Mouse (Mus musculus) hindbrain, postnatal 0 days (tissue): ENCODE data around the gene Zfand3. TPM values are rescaled to one million over a fixed set of nuclear protein-coding genes. Genes with fewer than 3 reads are reported as not detected.

Experiments used
- ATAC-seq: fragments of 200-750 bp; cut with Nextera tagmentation; 2 replicates; pipeline ENCODE4 v1.8.0; 2017; ENCODE audit warnings: mild to moderate bottlenecking, moderate TSS enrichment, moderate library complexity
- DNase-seq: peaks from one replicate; pipeline ENCODE4 v3.0.0-alpha.2; 2015; ENCODE audit warnings: low spot score
- H3K27ac ChIP-seq: fragments of 300-500 bp; sonication (generic); 2 replicates; pipeline ENCODE4 v1.5.1; 2014; ENCODE audit warnings: mild to moderate bottlenecking
- H3K27me3 ChIP-seq: fragments of 300-500 bp; sonication (generic); 2 replicates; pipeline ENCODE4 v1.6.1; 2014; ENCODE audit warnings: low read length, mixed read lengths; ENCODE audit not compliant: insufficient read depth
- H3K36me3 ChIP-seq: fragments of 300-500 bp; sonication (generic); 2 replicates; pipeline ENCODE4 v1.6.1; 2014; ENCODE audit warnings: low read length, mixed read lengths; ENCODE audit not compliant: insufficient read depth
- H3K4me1 ChIP-seq: fragments of 300-500 bp; sonication (generic); 2 replicates; pipeline ENCODE4 v1.6.1; 2014; ENCODE audit warnings: antibody characterized with exemption, low read length, mixed read lengths; ENCODE audit not compliant: insufficient read depth
- H3K4me2 ChIP-seq: fragments of 300-500 bp; sonication (generic); 2 replicates; pipeline ENCODE4 v1.6.1; 2014; ENCODE audit warnings: low read depth, mild to moderate bottlenecking, low read length, moderate library complexity, mixed read lengths
- H3K4me3 ChIP-seq: fragments of 300-500 bp; sonication (generic); 2 replicates; pipeline ENCODE4 v1.5.1; 2014; ENCODE audit warnings: low read length
- H3K9ac ChIP-seq: fragments of 300-500 bp; sonication (generic); replicated peaks from 2 replicates; pipeline ENCODE4 v1.6.1; 2014; ENCODE audit warnings: mild to moderate bottlenecking, low read length, moderate library complexity, mixed read lengths
- H3K9me3 ChIP-seq: fragments of 300-500 bp; sonication (generic); 2 replicates; pipeline ENCODE4 v1.6.1; 2016; ENCODE audit warnings: low read length, mixed read lengths
- CTCF ChIP-seq: IDR thresholded peaks from 2 replicates; pipeline ENCODE4 v1.5.1; 2016; ENCODE audit warnings: antibody characterized with exemption, control low read depth, low read depth
- WGBS: fragments of 180-500 bp; shearing (Covaris S2); extraction: QIAGEN DNeasy Blood & Tissue Kit; methylation state at CpG from one replicate; pipeline ENCODE4 v1.1.7; 2014; 5-methylcytosine and 5-hydroxymethylcytosine counted together
- polyA plus RNA-seq: library from polyadenylated mRNA; unstranded; fragments of >200 nt; fragmentation: Nextera tagmentation; extraction: Ambion mirVana; gene quantifications from 2 replicates; pipeline ENCODE4 v1.2.1, GENCODE M21; 2015
- total RNA-seq: library from RNA; depleted of rRNA; stranded (reverse); fragments of >200 nt; gene quantifications from 2 replicates; pipeline ENCODE4 v1.2.3, GENCODE M21; 2014

The Zfand3 gene
- total and polyA plus RNA-seq, 2 experiments from 2014 or later = 50.6 to 84.5 TPM

GRCm38 (mm10) chr17:30197280-30198030, 192.9 kb downstream of the Zfand3 start:
- peaks cover 37% of the 10 kb centered on the region for H3K4me1 ChIP-seq
- no peaks in the 10 kb centered on the region for H3K36me3 ChIP-seq
- no peak for TF ChIP-seq CTCF
- H3K27me3 ChIP-seq = no peaks in the 10 kb centered on the region
- H3K9me3 ChIP-seq = no peaks in the 10 kb centered on the region
- ATAC-seq = no peak
- DNase-seq = no peak
- whole genome bisulfite sequencing = 60% methylated on average over 12 of the region's 12 CpGs
- H3K9ac ChIP-seq = no peak overlapping the region
- no peak overlapping the region for H3K4me3 ChIP-seq
- no peak overlapping the region for H3K27ac ChIP-seq
- no peak overlapping the region for H3K4me2 ChIP-seq

- H3K4me3 ChIP-seq = no peak overlapping the region
- no peak for TF ChIP-seq CTCF
- H3K27ac ChIP-seq = no peak overlapping the region
- DNase-seq (no peak), ATAC-seq (no peak)
- 52% methylated on average over 10 of the region's 10 CpGs for WGBS
- H3K4me2 ChIP-seq = no peak overlapping the region
- no peaks in the 10 kb centered on the region for H3K27me3 ChIP-seq
- peaks cover 42% of the 10 kb centered on the region for H3K4me1 ChIP-seq
- H3K9me3 ChIP-seq = no peaks in the 10 kb centered on the region
- H3K36me3 ChIP-seq = no peaks in the 10 kb centered on the region
- H3K9ac ChIP-seq = no peak overlapping the region
Measured at GRCm38 (mm10) chr17:30198422-30198821, 193.9 kb downstream of the Zfand3 start.

GRCm38 (mm10) chr17:30199374-30200247, 195.1 kb downstream of the Zfand3 start:
- WGBS = 54% methylated on average over 13 of the region's 13 CpGs
- ATAC-seq = no peak
- Histone ChIP-seq H3K4me2 (no peak overlapping the region), H3K4me3 (no peak overlapping the region), H3K36me3 (no peaks in the 10 kb centered on the region), H3K9ac (no peak overlapping the region), H3K27me3 (no peaks in the 10 kb centered on the region), H3K4me1 (peaks cover 53% of the 10 kb centered on the region), H3K27ac (no peak overlapping the region), H3K9me3 (no peaks in the 10 kb centered on the region)
- peak; percentile 31 for DNase-seq
- 0 out of 2 replicates have a peak, but pooled peaks have one; percentile 11 for TF ChIP-seq CTCF

- H3K27ac ChIP-seq = no peak overlapping the region
- no peak for TF ChIP-seq CTCF
- H3K4me1 ChIP-seq = peaks cover 58% of the 10 kb centered on the region
- WGBS = 58% methylated on average over 4 of the region's 4 CpGs
- no peaks in the 10 kb centered on the region for H3K27me3 ChIP-seq
- no peaks in the 10 kb centered on the region for H3K36me3 ChIP-seq
- no peaks in the 10 kb centered on the region for H3K9me3 ChIP-seq
- DNase-seq (no peak), ATAC-seq (no peak)
- no peak overlapping the region for H3K4me3 ChIP-seq
- H3K4me2 ChIP-seq = no peak overlapping the region
- H3K9ac ChIP-seq = no peak overlapping the region
Measured at GRCm38 (mm10) chr17:30200283-30200682, 195.8 kb downstream of the Zfand3 start.

- ATAC-seq = no peak
- H3K27me3 ChIP-seq = no peaks in the 10 kb centered on the region
Measured at GRCm38 (mm10) chr17:30205062-30205825, 200.7 kb downstream of the Zfand3 start.

GRCm38 (mm10) chr17:30210262-30210661, 205.7 kb downstream of the Zfand3 start:
- Histone ChIP-seq H3K27me3 (no peaks in the 10 kb centered on the region), H3K4me2 (no peak overlapping the region), H3K9ac (no peak overlapping the region), H3K27ac (no peak overlapping the region), H3K4me1 (peaks cover 11% of the 10 kb centered on the region), H3K4me3 (no peak overlapping the region), H3K9me3 (no peaks in the 10 kb centered on the region), H3K36me3 (peaks cover 10% of the 10 kb centered on the region; the same call in 1 of the 2 replicates)
- no peak for DNase-seq
- TF ChIP-seq CTCF = no peak
- WGBS = 82% methylated on average over 8 of the region's 8 CpGs
- no peak for ATAC-seq

More at GRCm38 (mm10) chr17:30205062-30205825, 200.7 kb downstream of the Zfand3 start:
- TF ChIP-seq CTCF = no peak
- Histone ChIP-seq H3K27ac (no peak overlapping the region), H3K4me1 (peaks cover 36% of the 10 kb centered on the region), H3K9ac (no peak overlapping the region), H3K4me2 (no peak overlapping the region), H3K36me3 (peaks cover 5% of the 10 kb centered on the region; the same call in 1 of the 2 replicates), H3K9me3 (no peaks in the 10 kb centered on the region), H3K4me3 (no peak overlapping the region)
- DNase-seq = no peak
- 80% methylated on average over 17 of the region's 17 CpGs for WGBS
